Mouse (Mus musculus) heart, adult 9 months (tissue): Measurements from ENCODE around the gene Slc10a2.
"Not testable (repeated sequence)": the region's sequence is repeated elsewhere in the genome, so short reads cannot be mapped to it uniquely, and the experiment has no call there.

Experiments
- DNase-seq, 2 experiments: peaks; one replicate each; pipeline ENCODE4 v3.0.0; 2022; ENCODE audit warnings: low spot score in 2 of 2

Slc10a2 gene

GRCm38 (mm10) chr8:5105186-5105585, at the start of gene Slc10a2:
TSS of gene Slc10a2 (minus strand) at chr8:5105351.
- no peak for DNase-seq

- DNase-seq: no peak
Measured at GRCm38 (mm10) chr8:5129322-5129829, 24.2 kb upstream of the Slc10a2 start.

DNA sequence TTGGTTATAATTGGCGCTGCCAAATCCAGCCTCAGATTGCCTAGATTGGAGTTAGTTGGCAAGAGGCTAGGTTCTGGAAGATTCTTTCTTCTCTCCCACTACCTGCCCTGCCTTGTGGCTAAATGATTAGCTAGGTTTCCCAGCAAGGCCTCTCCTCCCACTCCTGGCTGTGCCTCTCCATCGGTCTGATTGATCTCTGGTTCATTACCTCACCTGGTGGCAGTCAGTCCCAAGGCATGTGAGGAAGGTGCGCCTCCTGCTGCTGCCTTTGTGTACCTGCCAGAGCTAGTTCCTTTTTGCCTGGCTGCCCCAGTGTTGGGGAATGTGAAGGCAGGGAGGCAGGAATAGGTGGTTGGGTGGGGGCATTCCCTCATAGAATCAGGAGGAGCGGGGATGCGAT, 1.7 kb upstream of the Slc10a2 start:
- DNase-seq: no peak

DNA sequence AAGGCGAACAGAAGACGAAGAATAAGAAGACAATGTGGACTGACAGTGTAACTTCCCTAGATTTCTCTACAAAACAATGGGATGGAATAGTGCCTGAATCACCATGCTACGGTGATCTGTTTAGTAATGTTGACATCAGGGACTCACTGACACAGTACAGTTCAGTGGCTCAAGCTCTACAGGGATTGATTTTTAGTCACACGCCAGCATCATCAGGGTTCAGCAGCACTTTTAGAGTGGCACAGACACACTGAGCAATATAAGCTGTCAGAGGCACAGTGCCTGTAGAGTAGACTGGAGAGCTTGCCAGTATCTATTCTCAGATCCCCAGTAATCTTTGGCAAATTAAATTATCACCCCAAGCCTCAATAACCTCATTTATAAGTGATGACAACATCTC, 9.8 kb downstream of the Slc10a2 start:
- no peak for DNase-seq

- not testable (repeated sequence) for DNase-seq
Measured at GRCm38 (mm10) chr8:5093991-5094390, 11.2 kb downstream of the Slc10a2 start.

DNA sequence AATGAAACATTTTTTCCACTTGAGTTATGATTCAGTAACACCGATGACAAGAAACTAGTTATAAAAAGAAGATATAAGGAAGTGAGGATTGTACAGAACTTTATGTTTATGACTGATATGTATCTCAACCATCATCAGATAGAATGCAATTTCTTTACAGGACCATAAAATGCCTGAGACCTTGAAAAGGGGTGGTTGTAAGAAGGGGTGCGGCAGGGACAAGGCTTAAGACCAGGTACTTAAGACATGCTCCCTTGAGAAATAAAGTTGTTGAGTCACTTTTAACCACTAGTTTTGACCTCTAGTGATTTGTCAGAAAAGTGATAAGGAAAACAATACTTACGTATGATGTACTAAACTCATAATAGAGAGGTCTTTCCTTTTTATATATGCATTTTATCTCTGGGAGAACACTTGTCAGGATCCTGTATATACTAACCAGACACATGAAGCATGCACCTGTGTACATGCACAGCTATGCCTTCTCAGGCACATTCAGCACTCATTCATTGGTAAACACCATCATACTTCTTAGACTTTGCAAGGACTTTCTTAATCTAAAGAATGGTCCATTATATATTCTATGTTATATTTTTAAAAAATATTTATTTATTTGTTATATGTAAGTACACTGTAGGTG, 31.4 kb downstream of the Slc10a2 start:
- DNase-seq: no peak

DNA sequence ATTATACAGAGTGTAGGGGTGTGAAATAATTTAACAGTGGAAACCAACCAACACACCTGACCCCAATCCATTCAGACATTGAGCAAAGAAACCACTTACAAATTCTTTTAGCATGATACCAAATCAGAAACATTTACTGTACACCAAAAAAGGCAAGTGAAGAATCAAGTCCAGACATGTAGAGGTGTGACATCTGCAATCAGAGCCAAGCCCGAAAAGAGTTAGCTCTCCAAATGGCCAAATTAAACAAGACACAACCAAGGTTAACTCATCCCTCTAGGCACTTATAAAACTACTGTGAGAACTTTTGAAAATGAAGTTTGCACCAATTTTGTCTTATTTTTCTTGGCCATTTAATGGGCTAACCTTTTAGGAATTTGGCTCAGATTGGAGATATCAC, 46.3 kb downstream of the Slc10a2 start:
- no peak for DNase-seq

- DNase-seq: not testable (repeated sequence)
Measured at GRCm38 (mm10) chr8:5044361-5044900, 60.7 kb downstream of the Slc10a2 start.

DNA sequence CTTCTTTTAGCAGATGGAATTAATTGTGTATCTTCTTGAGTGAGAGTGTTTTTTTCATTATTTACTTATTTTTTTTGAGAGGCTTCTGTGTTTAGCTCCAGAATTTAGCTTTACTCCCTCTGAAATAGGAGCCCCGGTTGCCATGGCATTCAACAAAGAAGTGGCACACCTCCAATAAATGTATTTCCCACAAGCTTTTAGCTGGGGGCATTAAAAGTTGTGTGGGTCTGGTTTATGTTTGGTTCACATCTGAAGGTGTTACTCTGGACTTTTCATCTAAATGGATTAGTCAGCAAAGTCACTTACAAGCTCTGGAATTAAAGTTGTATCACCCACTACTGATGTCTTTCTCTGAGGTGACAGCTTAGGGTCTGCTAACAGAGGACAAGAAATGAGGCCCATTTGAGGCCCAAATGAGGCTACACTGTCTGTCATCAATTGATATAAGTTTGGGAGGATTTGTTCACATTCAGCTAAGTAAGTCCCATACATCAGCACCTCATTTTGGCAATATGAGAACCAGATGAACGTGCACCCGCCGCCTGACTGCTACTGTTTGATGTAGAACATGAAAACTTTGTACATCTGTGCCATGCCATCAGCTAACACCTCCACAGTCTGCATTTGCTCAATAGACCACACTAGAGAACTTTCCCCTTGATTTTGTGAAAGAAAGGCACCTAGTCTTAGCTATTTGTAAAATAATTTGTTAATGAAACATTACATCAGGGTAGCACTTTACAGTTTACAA, 66.2 kb downstream of the Slc10a2 start:
- no peak for DNase-seq
